Mouse (Mus musculus): ENCODE measurements around the gene Rpp25.
A peak's percentile ranks its signal among the peaks of the same experiment; 100 is the strongest.

Rpp25 gene

DNA sequence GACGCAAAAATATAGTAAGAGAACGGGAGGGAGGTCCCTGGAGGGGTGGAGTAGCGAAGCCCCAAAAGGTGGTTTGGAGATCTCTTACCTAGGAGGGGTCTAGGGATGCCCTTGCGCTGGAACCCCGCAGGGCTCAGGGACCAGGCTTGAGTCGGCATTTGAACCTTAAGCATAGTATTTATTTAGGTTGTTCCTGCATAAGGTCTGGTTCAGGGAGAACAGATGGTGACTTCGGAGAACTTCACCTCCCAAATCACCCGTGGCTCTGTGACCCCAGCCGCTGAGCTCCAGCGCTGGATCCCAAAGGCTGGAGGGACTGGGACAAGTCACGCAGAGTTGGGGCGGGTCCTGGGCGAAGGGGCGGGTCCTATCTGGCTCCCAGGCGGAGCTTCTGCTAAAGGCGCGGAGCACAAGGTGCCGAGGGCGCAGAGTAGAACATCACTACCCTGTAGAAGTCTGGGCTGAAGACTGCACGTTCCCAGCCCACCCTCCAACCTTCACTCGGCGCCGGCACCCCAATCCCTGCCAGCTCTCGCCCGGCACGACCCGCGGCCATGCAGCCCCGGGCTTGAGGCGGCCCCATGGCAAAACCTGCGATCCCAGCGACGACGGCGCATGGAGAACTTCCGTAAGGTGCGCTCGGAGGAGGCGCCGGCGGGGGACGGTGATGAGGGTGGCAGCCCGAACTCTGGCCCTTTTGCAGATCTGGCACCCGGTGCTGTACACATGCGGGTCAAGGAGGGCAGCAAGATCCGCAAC lies at the start of gene Rpp25:
Rpp25 (plus strand) TSS at position 405 of the 759 bp plus-strand sequence.
- no peak for DNase-seq (ENCODE audit: extremely low spot score, low read depth, low spot score)

DNA sequence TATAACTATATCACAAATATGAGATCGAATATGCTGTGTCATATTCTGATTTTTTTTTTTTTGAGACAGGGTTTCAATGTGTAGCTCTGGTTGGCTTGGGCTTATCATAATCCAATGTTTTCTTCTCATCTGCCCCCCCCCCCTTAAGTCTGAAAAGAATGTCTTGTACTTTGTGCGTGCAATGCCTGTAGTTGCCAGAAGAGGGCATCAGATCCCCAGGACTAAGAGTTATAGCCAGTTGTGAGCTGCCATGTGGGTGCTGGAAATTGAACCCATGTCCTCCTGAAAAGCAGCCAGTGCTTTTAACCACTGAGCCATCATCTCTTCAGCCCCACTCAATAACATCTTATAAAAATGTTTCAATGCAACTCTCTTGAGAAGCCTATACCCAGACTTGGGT lies 44.1 kb upstream of the Rpp25 start:
- DNase-seq (ENCODE audit: extremely low spot score, low read depth, low spot score), result no peak

DNA sequence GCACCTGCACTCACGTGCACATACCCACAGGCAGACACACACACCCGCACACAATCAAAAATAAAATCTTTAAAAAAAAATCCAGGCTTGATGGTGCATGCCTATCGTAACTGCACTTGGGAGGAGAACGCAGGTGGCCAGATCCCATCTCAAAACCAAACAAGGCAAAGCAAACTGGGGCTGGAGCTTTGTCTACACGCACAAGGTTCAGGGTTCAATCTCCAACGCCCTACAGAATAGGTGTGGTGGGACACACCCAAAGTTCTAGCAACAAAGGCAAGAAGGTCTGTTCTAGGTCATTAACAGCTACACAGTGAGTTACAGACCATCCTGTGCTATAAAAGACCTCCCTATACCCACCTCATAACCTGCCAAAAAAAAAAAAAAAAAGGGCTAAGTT lies 41.0 kb upstream of the Rpp25 start:
- no peak for DNase-seq (ENCODE audit: extremely low spot score, low read depth, low spot score)

DNA sequence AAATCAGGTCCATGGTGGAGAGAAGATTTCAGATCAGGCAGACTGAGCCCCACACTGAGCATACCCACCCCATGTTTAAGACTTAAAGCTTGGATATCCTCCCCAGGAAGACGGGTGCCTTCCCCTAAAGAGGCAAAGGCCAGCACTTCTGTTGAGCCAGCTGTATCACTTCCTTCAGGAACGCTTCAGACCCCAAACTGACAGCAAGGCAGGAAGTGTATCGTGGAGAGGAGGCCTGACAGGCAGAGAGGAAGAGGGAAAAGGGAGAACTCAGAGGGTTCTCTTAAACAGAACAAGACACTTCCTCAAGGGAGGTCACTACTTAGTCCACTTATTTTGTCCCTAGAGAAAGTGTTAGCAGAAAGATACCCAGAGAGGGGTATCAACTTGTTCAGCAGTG lies 37.7 kb upstream of the Rpp25 start:
- no peak for DNase-seq (ENCODE audit: extremely low spot score, low read depth, low spot score)

DNA sequence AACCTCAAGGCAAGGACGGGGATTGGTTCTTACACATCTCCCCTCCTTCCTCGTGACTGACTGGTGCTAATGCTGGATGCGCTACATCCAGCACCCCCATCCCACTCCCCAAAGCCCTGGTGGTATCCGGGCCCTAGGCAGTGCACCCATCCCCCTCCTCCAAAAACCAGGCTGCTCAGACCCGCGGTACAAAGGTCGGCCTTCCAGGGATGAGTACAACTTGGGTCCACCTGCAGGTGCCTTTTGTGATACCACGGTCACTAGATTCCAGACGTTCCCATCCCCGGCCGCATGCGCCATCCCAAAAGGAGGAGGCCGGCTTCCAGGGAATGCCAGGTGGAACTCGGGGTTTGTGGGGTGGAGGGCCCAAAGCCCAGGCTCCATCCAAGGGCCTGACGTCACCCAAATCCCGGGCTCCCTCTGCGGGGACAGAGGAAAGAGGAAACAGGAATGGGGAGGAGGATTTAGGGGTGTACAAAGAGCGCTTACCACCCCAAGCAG lies 36.5 kb upstream of the Rpp25 start:
- DNase-seq (ENCODE audit: extremely low spot score, low read depth, low spot score), result no peak

DNA sequence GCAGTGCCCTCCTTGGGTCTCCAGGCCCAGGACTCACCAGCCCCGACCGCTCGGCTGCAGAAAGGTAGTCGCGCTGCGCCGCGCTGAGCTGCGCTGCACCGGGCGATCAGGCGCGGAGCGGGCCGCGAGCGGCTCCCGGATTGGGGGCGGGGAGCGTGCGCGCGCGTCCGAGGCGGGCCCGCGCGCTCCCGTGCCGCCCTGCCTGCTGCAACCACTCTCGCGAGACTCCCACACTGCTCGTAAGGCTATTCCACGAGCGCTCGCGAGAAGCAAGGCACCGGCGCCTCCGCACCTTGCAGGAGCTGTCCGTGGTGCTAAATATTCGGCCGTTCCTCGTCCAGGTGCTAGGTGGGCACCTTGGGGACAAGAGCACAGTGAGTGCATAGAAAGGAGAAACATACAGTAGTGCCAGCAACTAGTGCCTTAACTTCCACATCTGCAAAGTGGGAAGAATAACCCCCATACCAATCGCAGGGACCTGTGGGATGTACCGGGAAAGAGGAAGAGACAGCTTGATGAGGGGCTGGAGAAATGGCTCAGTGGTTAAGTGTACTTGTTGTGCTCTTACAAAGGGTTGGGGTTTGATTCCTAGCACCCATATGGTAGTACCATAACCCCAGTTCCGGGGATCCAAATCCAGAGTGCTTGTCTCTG lies 35.8 kb upstream of the Rpp25 start, which contains the start of gene Scamp5:
Scamp5 (minus strand) TSS at position 165 of the 654 bp plus-strand sequence.
- DNase-seq (ENCODE audit: extremely low spot score, low read depth, low spot score), result peak; percentile 76

DNA sequence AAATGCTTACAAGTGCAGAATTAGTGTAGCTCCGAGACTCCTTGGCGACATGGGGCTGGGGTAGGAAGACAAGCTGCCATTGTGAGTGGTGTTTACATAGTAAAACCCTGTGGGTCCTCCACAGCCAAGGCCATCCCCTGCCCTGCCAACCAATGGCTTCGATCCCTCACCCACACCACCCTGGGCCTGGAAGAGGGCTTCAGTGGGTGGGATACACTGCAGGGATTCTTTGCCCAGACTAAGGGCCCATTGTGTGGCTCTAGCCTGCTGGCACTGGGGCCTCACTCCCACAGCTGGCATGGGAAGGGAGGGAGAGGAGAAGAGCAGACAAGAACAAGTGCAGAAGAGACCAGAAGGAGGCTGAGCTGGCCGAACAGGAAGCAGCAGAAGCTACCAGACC lies 34.9 kb upstream of the Rpp25 start:
- no peak for DNase-seq (ENCODE audit: extremely low spot score, low read depth, low spot score)

DNA sequence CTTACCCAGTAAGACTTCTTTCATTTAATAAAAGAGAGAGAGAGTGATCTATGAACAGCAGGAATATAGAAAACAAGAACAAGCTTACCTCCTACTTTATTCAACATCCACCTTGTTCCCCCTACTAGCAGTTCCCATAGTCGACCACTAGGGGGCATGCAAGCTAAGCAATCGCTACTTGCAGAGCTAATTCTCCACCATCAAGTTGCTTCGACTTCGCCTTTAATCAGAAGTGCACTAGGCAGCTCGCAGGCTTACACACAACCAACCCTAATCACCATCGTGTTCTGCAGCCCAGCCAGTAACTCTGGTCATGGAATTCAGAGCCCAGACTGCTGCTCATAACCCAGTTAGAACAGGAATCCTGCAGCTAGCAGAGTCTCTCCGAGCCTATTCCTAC lies 18.1 kb upstream of the Rpp25 start:
- DNase-seq (ENCODE audit: extremely low spot score, low read depth, low spot score), result peak; percentile 64

DNA sequence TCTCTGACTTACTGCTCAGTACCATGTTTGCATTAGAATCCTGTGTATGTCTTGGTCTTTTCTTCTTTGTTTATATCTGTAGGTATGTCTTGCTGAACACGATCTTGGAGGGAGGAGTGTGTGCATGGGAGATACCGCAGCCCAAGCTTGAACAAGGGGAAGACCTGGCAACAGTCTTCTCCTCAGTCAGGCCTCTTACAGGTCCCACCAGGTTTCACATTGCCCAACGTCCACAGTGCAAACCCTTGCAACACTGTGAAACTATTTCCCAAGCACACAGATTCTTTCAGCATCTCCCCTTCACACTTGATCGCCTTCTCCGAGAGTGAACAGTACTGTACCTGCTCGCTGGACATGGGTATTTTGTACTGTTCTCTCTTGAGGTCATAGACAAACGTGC lies 16.0 kb upstream of the Rpp25 start:
- no peak for DNase-seq (ENCODE audit: extremely low spot score, low read depth, low spot score)

DNA sequence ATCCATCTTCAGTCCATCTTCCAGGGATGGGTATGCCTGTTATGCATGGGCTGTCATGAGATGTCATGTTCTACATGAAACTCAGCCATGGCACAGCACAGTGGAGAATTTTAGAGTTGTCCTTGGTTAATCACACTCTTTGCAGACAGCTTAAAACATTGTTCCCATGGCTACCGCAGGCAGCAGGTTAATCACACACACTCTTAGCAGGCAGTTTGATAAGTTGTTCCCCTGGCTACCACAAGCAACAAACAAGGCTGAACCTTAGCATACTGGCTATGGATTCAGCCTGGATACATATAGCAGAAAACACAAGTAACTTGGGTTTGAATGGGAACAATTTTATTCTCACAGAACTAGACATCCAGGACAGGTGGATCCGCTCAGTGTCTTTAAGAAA lies 10.3 kb upstream of the Rpp25 start:
- DNase-seq (ENCODE audit: extremely low spot score, low read depth, low spot score), result no peak

DNA sequence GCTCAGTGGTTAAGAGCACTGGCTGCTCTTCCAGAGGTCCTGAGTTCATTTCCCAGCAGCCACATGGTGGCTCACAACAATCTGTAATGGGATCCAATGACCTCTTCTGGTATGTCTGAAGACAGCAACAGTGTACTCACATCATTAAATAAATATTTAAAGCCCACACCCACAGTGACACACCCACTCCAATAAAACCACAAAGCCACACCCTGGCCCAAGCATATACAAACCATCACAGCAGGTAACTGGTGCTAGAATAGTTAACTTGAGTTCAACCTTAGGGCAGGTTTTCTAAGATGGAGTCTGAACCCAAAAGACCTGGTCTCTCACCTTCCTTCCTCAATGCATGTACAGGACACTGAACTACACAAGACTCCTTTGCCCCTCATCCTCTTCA lies 8.9 kb upstream of the Rpp25 start:
- DNase-seq (ENCODE audit: extremely low spot score, low read depth, low spot score), result no peak

DNA sequence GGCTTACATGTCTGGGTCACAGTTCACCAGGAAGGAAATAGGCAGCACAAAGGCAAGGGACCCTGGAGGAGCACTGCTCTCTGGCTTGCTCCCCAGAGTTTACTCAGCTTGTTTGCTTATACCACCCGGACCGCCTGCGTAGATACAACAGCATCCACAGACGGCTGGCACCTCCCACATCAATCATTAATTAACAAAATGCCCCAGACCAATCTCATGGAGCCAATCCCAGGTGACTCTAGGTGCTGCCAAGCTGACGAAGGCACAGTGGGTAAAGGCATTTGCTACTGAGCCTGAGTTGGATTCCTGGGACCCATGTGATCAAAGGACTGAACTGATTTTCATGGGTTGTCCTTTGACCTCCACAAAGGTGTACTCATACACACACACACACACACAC lies 6.6 kb upstream of the Rpp25 start:
- no peak for DNase-seq (ENCODE audit: extremely low spot score, low read depth, low spot score)

DNA sequence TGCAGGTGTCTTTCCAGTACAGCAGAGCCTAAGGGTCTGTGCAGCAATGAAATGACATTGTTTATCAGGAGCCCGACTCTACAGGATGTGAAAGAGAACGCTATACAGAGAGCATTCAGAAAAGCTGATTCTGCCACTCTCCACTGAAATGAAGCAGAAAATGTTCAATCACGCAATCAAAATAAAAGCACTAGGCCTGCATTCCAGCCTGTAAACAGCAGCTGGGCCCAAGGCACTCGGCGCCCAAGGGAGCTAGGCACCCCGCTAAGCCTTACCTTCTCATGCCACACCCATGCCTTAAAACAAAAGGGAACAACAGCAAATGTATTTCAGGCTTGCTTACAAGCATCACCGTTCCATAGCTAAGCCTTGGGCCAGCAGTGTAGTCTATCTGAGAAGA lies 5.3 kb upstream of the Rpp25 start:
- no peak for DNase-seq (ENCODE audit: extremely low spot score, low read depth, low spot score)

DNA sequence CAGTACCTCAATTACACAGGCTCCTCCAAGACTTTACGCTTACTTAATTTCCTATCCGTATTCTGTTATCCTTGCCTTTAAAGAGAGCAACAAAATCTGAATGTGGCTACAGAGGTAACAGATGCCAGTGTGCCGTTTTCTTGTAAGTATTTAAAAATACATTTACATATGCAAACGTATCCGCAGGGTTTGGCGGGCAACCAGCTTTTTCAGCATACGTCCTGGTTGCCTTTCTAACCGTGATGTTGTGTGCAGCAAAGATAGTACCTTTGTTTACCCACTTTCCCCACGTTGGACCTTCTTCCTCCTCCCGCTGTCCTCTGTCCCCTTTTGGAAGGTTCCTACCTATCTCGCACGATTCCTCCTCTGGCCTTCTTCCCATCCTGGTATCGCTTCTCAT lies 2.4 kb upstream of the Rpp25 start:
- DNase-seq (ENCODE audit: extremely low spot score, low read depth, low spot score), result no peak

DNA sequence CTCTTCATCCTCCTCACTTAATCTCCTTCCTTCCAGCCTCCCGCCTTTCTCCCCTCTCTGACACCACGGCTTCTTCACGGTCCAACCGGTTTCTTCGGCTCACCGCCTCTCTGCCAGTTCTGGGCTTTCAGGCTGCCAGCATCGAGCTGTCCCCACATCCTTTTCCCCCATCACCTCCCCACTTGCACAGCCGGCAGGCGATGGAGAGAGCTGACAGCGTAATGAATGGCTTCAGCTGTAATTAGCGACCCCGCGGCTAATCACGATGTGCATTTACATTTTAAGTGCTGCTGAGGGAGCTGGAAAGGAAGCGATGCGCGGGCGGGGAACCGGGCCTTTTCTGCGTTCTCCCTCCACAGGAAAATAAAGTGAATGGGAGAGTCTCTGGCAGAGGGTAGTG lies 2.0 kb upstream of the Rpp25 start:
- DNase-seq (ENCODE audit: extremely low spot score, low read depth, low spot score), result no peak

DNA sequence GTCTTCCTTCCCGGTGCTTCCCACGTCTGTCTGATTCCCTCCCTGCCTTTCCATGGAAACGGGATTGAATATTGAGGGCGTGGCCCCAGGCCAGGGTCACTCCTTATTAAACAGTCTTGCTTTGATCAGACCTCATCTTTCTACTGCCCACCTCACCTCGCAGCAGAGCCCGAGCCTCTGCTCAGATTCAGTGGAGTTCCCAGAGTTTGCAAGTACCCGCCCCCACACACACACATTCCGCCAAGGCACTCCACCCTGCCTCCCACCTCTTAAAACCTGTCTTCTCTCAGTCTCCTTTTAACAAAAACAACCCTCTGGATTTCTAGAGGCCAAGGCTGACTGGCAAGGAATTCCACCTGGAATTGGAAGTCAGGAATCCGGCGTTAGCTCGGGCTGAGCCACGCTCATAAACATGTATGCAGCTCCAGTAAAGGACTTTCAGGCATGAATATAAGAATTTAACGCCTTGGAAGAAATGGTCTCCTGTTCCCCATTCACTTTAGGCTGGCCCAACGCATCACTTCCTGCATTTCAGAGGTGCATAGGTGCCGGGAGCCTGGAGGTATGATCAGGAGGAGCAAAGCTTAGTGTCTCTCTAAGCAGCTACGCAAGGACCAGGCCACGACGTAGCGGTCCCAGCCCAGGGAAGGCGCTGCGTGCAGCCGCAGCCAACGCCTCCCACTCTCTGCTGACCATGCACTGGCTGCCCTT lies 760 bp upstream of the Rpp25 start:
- DNase-seq (ENCODE audit: extremely low spot score, low read depth, low spot score), result no peak

DNA sequence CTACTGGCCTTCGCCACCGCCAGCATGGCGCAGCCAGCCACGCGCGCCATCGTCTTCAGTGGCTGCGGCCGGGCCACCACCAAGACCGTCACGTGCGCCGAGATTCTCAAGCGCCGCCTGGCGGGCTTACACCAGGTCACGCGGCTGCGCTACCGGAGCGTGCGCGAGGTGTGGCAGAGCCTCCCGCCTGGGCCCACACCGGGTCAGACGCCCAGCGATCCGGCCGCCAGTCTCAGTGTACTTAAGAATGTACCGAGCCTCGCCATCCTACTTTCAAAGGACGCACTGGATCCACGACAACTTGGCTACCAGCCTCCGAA lies 515 bp downstream of the Rpp25 start:
- no peak for DNase-seq (ENCODE audit: extremely low spot score, low read depth, low spot score)

DNA sequence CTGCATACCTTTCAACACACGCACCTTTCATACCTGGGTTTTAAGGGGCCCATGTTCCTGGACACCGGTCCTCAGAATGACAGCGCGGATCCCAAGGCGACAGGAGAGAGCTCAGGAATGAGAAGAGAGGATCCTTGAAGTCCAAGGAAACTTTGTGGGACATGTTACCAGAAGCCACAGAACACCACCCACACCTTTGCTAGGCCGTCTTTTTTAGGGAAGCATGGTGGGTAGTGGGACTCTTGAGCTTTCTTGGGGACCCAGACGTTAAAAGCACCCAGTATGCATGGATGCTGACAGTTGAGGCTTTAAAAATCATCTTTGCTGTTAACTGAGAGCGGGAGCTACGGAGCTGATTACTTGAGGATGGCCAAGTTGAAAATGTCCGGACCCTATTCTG lies 1.1 kb downstream of the Rpp25 start:
- no peak for DNase-seq (ENCODE audit: extremely low spot score, low read depth, low spot score)

DNA sequence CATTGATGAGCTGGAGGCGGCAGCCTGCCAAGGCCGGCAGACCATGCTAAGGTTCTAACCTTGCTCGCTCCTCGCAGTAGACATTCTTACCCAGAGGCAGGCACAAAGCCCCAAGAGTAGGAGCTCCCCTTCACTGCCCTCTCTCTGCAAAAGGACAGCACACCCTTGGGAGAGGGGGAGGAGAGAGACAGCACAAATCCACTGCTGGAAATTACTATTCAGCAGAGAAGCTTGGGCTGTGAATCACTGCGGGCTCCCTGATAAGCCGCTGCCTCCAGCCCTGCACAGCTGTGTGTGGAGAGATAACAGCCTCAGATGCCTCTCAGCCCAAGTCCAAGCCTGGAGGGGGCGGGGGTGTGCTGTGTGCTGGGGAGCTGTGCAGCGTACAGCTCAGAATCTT lies 1.9 kb downstream of the Rpp25 start:
- DNase-seq (ENCODE audit: extremely low spot score, low read depth, low spot score), result no peak

DNA sequence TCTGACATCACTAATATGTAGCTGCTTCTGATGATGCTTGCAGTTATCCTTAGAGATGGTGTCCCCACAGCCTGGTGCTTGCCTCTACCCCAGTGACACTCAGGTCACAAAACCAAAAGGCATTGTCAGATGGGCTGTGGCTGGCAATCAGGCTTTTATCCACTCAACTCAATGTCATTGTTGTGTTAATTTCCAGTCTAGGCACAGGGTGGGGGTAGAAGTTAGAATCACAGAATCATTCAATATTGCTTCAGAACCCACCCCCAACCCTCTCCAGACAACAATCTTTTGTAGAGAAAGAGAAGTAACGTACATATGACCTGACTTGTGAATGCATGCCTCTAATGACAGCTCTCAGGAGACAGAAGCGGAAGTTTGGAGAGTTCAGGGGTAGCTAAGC lies 6.8 kb downstream of the Rpp25 start:
- DNase-seq (ENCODE audit: extremely low spot score, low read depth, low spot score), result no peak

DNA sequence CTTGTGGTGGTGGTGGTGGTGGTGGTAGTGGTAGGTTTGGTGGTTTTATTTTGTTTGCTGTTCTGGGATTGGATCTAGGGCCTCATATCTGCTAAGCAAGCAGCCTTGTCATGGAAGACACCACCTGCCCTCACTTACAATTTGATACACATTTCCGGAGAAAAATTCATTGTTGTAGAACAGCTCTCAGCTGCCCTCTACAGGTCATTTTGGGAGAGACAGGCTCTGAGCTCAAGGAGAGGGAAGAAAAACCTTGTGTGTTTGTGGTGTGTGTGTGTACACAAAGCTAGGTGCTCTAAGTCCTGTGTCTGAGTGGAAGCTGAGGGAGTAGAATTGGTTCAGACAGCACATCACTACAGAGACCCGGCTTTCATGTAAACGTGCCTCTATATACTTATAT lies 13.3 kb downstream of the Rpp25 start:
- DNase-seq (ENCODE audit: extremely low spot score, low read depth, low spot score), result no peak

DNA sequence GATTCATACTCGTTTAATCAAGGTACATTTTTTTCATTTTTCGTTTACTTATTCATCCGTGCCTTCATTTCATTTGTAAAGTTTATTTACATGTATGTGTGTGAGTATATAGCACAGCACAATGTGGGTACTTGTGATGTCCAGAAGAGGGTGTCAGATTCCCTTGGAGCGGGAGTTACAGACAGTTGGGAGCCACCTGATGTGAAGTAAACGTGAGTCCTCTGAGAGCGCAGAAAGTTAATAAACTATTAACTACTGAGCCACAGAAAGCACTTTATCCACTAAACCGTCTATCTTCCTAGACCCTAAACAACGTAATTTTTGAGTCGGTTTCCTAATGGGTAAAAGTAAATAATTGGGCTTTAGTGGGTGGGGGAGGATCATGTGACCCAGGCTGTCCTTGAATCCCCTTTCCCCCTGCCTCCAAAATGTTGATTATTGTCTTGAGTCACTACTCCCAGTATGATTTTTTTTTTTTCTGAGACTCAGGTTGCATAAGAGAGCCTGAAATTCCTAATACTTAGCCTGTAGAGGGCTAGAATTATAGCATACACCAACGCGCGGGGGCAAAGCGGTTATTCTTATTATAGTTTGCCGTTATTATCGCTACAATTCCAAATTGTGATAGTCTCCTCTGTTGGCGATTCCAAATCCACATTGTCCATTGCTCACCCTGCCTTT lies 16.7 kb downstream of the Rpp25 start:
- no peak for DNase-seq (ENCODE audit: extremely low spot score, low read depth, low spot score)
